Mouse (Mus musculus) heart, embryonic 14.5 days (tissue): ENCODE measurements at regions not wholly inside any gene's neighbourhood (a gene's known extent, or its start where the extent isn't known, plus 50 kb on each side); places are given as distances from the start of the nearest gene placed in this dataset.
"Not testable (repeated sequence)": the region's sequence is repeated elsewhere in the genome, so short reads cannot be mapped to it uniquely, and the experiment has no call there.

Experiments
- ATAC-seq: fragments of 200-750 bp; cut with Nextera tagmentation; 2 replicates; pipeline ENCODE4 v1.8.0; 2017; ENCODE audit warnings: low read depth, moderate TSS enrichment; ENCODE audit not compliant: insufficient number of reproducible peaks, insufficient read depth, low FRiP score
- H3K27ac ChIP-seq, 2 experiments: fragments of 200-500 bp in 1 of 2; fragments of 300-500 bp in 1 of 2; sonication (generic) in 1 of 2; replicated peaks in 1 of 2; 2 replicates each; pipeline ENCODE4 v1.5.1; 2012 to 2014; ENCODE audit warnings: low read depth in 2 of 2, low read length in 2 of 2, control low read depth in 1 of 2, mild to moderate bottlenecking in 1 of 2, mixed read lengths in 1 of 2; ENCODE audit not compliant: control insufficient read depth in 1 of 2, insufficient read depth in 1 of 2
- H3K27me3 ChIP-seq: fragments of 300-500 bp; sonication (generic); 2 replicates; pipeline ENCODE4 v1.6.1; 2014; ENCODE audit warnings: mild to moderate bottlenecking, low read length, control low read depth; ENCODE audit not compliant: control insufficient read depth, insufficient read depth
- H3K36me3 ChIP-seq: fragments of 300-500 bp; sonication (generic); 2 replicates; pipeline ENCODE4 v1.6.1; 2014; ENCODE audit warnings: mild to moderate bottlenecking, control low read depth, low read length, mixed read lengths; ENCODE audit not compliant: control insufficient read depth, insufficient read depth
- H3K4me1 ChIP-seq, 2 experiments: fragments of 200-500 bp in 1 of 2; fragments of 300-500 bp in 1 of 2; sonication (generic) in 1 of 2; 2 replicates each; pipeline ENCODE4 v1.6.1; 2012 to 2014; ENCODE audit warnings: low read length in 2 of 2, control low read depth in 1 of 2, mixed read lengths in 1 of 2; ENCODE audit not compliant: control insufficient read depth in 2 of 2, insufficient read depth in 2 of 2
- H3K4me2 ChIP-seq: fragments of 300-500 bp; sonication (generic); 2 replicates; pipeline ENCODE4 v1.6.1; 2014; ENCODE audit warnings: mild to moderate bottlenecking, low read length
- H3K4me3 ChIP-seq, 2 experiments: fragments of 200-500 bp in 1 of 2; fragments of 300-500 bp in 1 of 2; sonication (generic) in 1 of 2; 2 replicates each; pipeline ENCODE4 v1.5.1; 2012 to 2014; ENCODE audit warnings: low read length in 2 of 2, mild to moderate bottlenecking in 2 of 2, control low read depth in 1 of 2, low read depth in 1 of 2, moderate library complexity in 1 of 2; ENCODE audit not compliant: control insufficient read depth in 1 of 2, insufficient read depth in 1 of 2
- H3K9ac ChIP-seq: fragments of 300-500 bp; sonication (generic); 2 replicates; pipeline ENCODE4 v1.6.1; 2014; ENCODE audit warnings: mild to moderate bottlenecking, low read length
- H3K9me3 ChIP-seq: fragments of 300-500 bp; sonication (generic); 2 replicates; pipeline ENCODE4 v1.6.1; 2016; ENCODE audit warnings: low read length, control low read depth; ENCODE audit not compliant: control insufficient read depth
- WGBS: fragments of 180-500 bp; shearing (Covaris S2); extraction: QIAGEN DNeasy Blood & Tissue Kit; methylation state at CpG from one replicate; pipeline ENCODE4 v1.1.7; 2014; 5-methylcytosine and 5-hydroxymethylcytosine counted together

DNA sequence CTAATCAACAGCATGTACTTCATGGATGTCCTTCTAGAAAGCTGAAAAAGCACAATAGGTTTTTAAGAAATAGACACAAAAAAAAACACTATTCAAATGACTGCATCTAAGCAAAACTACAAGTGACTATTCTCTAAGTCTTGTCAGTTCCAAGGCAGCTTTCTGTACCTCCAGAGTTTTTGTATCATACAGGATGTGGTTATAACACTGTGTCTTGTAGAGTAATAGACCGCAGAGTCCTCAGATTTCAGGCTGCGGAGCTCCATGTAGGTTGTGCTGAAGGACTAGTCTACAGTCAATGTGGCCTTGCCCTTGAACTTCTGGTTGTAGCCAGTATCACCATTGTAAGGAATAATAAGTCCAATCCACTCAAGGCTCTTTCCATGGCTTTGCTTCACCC lies 1137.7 kb upstream of the Zfp386 start:
- H3K27ac ChIP-seq, H3K9me3 ChIP-seq, H3K4me2 ChIP-seq, H3K4me1 ChIP-seq, ATAC-seq, H3K27me3 ChIP-seq, H3K36me3 ChIP-seq, H3K9ac ChIP-seq, H3K4me3 ChIP-seq: not testable (repeated sequence)
- 80% methylated on average over 2 of the region's 2 CpGs for WGBS

DNA sequence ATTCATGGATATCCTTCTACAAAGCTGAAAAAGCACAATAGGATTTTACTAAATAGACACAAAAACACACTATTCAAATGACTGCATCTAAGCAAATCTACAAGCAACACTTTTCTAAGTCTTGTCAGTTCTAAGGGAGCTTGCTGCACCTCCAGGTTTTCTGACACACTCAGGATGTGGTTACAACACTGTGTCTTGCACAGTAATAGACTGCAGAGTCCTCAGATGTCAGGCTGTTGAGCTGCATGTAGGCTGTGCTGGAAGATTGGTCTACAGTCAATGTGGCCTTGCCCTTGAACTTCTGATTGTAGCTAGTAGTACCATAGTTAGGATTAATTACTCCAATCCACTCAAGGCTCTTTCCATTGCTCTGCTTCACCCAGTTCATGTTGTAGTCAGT lies 1133.1 kb upstream of the Zfp386 start:
- H3K27me3 ChIP-seq, H3K9me3 ChIP-seq, H3K9ac ChIP-seq, H3K4me3 ChIP-seq, H3K27ac ChIP-seq, H3K4me1 ChIP-seq, H3K4me2 ChIP-seq, ATAC-seq, H3K36me3 ChIP-seq: not testable (repeated sequence)

DNA sequence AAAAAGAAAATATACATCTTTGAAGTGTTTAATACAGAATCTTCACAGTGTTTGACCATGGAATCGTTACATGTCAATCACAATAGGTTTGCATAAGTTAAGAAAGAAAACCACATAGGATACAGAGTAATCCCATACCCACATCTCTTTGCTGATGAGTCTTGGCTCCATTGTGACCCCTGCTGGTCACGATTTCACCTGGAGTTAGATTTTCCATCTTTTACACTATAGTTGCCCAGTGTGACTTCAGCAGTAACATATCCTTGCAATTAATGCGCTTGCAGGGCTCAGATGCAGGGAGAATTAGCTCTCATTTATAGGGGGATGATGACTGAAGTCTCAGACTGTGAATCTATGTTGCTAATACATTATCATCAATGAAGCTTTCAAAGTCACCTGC lies 1119.8 kb upstream of the Zfp386 start:
- Histone ChIP-seq H3K27ac (no peak overlapping the region), H3K4me2 (no peak overlapping the region), H3K4me1 (no peaks in the 10 kb centered on the region), H3K4me3 (no peak overlapping the region), H3K9ac (no peak overlapping the region), H3K27me3 (no peaks in the 10 kb centered on the region), H3K36me3 (no peaks in the 10 kb centered on the region), H3K9me3 (peaks cover 20% of the 10 kb centered on the region; the same call in 1 of the 2 replicates)
- ATAC-seq, result no peak
- 56% methylated on average over 3 of the region's 3 CpGs for WGBS

DNA sequence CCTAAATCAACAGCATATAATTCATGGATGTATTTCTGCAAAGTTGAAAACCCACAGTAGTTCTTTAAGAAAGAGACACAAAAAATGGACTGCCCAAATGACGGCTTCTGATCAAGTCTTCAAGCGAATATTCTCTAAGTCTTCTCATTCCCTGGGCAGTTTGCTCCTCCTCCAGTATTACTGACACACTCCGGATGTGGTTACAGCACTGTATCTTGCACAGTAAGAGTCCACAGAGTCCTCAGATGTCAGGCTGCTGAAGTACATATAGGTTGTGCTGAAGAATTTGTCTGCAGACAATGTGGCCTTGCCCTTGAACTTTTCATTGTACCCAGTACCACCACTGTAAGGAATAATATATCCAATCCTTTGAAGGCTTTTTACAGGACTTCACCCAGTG lies 1115.4 kb upstream of the Zfp386 start:
- no peaks in the 10 kb centered on the region for H3K4me1 ChIP-seq
- no peak overlapping the region for H3K27ac ChIP-seq
- WGBS, result 66% methylated on average over 3 of the region's 3 CpGs
- H3K36me3 ChIP-seq, result no peaks in the 10 kb centered on the region
- no peak for ATAC-seq
- H3K27me3 ChIP-seq, result no peaks in the 10 kb centered on the region
- peaks cover 4% of the 10 kb centered on the region; the same call in 1 of the 2 replicates for H3K9me3 ChIP-seq
- no peak overlapping the region for H3K4me3 ChIP-seq
- H3K9ac ChIP-seq, result no peak overlapping the region
- H3K4me2 ChIP-seq, result no peak overlapping the region

DNA sequence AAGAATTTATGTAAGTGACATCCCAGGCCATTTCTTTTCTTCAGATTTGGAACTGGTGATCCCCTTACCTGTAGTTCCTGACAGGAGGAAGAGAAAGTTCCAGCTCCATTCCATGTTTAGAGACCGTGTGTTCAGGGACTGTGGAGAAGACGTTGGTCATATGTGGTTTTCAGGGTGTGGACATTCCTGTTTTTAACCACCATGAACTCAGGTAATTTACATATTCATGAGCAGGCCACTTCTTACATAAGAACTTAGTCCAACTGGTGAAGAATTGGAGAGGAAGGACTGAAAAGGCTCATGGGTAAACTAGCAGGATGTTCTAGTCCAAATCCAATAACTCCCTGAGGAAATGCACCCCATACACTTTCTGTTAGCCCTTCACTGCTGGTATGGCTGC lies 1114.9 kb upstream of the Zfp386 start:
- Histone ChIP-seq H3K9ac (no peak overlapping the region), H3K4me1 (no peaks in the 10 kb centered on the region), H3K4me3 (no peak overlapping the region), H3K4me2 (no peak overlapping the region), H3K36me3 (no peaks in the 10 kb centered on the region), H3K9me3 (peaks cover 4% of the 10 kb centered on the region; the same call in 1 of the 2 replicates), H3K27ac (no peak overlapping the region), H3K27me3 (no peaks in the 10 kb centered on the region)
- ATAC-seq, result no peak
- 61% methylated on average over 2 of the region's 2 CpGs for WGBS

DNA sequence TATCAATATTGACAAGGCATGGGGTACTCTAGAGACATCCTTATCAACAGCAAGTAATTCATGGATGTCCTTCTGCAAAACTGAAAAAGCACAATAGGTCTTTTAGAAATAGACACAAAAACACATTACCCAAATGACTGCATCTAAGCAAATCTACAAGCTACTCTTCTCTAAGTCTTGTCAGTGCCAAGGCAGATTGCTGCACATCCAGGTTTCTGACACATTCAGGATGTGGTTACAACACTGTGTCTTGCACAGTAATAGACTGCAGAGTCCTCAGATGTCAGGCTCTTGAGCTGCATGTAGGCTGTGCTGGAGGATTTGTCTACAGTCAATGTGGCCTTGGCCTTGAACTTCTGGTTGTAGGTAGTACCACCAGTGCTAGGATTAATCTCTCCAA lies 1110.7 kb upstream of the Zfp386 start:
- not testable (repeated sequence) for H3K4me2 ChIP-seq, H3K9me3 ChIP-seq, H3K27me3 ChIP-seq, H3K4me3 ChIP-seq, H3K27ac ChIP-seq, H3K36me3 ChIP-seq, H3K9ac ChIP-seq, H3K4me1 ChIP-seq, ATAC-seq

DNA sequence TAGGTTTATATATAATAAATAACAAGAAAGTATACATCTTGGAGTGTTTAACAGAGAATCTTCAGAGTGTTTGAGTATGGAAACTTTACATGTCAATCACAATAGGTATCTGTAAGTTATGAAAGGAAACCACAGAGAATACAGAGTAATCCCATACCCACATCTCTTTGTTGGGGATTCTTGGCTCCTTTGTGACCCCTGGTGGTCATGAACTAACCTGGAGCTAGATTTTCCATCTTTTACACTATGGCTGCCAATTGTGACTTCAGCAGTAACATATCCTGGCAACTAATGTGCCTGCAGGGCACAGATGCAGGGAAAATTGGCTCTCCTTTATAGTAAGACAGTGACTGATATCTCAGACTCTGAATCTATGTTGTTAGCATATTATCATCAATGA lies 1107.9 kb upstream of the Zfp386 start:
- Histone ChIP-seq H3K4me2 (no peak overlapping the region), H3K4me3 (no peak overlapping the region), H3K27me3 (no peaks in the 10 kb centered on the region), H3K4me1 (no peaks in the 10 kb centered on the region), H3K27ac (no peak overlapping the region), H3K9me3 (peaks cover 5% of the 10 kb centered on the region; the same call in 1 of the 2 replicates), H3K9ac (no peak overlapping the region), H3K36me3 (no peaks in the 10 kb centered on the region)
- ATAC-seq, result no peak

DNA sequence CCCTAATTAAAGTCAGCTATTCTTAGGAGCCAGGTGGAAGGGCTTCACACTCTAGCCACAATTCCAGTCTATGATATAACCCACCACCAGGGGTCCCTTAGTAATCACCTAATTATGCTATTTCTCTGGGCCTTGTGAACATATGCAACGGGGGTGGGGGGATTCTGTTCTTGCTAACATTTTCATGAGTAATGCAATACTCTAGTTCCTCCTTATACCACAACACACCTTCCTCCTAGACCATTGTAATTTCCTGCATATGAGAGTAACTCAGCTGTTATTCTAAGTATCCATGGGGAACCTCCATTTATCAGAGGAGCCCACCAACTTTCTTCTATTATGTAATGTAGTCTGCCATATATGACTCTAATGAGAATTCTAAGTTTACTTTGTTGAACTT lies 1085.4 kb upstream of the Zfp386 start:
- no peaks in the 10 kb centered on the region for H3K27me3 ChIP-seq
- no peak overlapping the region for H3K27ac ChIP-seq
- H3K4me2 ChIP-seq, result no peak overlapping the region
- no peaks in the 10 kb centered on the region for H3K4me1 ChIP-seq
- H3K9me3 ChIP-seq, result peaks cover 30% of the 10 kb centered on the region; the same call in 1 of the 2 replicates
- no peak for ATAC-seq
- H3K9ac ChIP-seq, result no peak overlapping the region
- WGBS, result 41% methylated on average over 1 of the region's 1 CpGs
- no peak overlapping the region for H3K4me3 ChIP-seq
- no peaks in the 10 kb centered on the region for H3K36me3 ChIP-seq
